Mouse (Mus musculus) CD4-positive, CD25-positive, alpha-beta regulatory T cell, adult 4 months (primary cell): ENCODE data around the gene Arhgap32. TPM values are rescaled to one million over a fixed set of nuclear protein-coding genes. Genes with fewer than 3 reads are reported as not detected.

ENCODE experiments used
- ATAC-seq: one replicate; pipeline ENCODE4 v1.8.0; 2017
- polyA plus RNA-seq, 2 experiments: library from polyadenylated mRNA; unstranded; fragments of 100-300 nt; shearing (Covaris generic); gene quantifications; one replicate each; pipeline ENCODE4 v1.2.1; 2017

Arhgap32 gene
- polyA plus RNA-seq, 2 experiments from 2014 or later = not detected

GRCm38 (mm10) chr9:32208071-32208470 is 92.1 kb downstream of the Arhgap32 start:
- no peak for ATAC-seq

- ATAC-seq = no peak
Measured at GRCm38 (mm10) chr9:32216820-32217567, 101.1 kb downstream of the Arhgap32 start.

- ATAC-seq = no peak
Measured at GRCm38 (mm10) chr9:32219400-32219799, 103.5 kb downstream of the Arhgap32 start.

DNA sequence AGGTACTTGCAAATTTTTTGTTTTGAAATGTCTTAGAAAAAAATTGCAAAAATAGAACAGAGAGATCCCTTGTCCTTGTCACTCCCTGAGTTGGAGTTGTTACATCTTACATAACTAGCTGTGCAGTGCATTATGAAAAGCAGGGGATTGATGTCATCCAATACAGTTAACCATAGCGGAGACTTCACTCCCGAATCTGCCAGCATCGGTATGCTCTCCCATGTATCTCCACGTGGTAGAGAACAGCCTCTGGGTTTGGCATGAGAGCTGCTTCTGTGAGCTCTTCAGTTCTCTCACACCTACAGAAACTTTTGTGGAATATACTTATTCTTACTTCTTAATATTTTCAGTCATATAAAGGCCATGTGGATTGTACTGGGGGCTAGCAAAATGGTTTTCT is 106.2 kb downstream of the Arhgap32 start:
- ATAC-seq = no peak

GRCm38 (mm10) chr9:32223739-32224529 is 108.0 kb downstream of the Arhgap32 start:
- no peak for ATAC-seq

GRCm38 (mm10) chr9:32224937-32225336 is 109.0 kb downstream of the Arhgap32 start:
- no peak for ATAC-seq

DNA sequence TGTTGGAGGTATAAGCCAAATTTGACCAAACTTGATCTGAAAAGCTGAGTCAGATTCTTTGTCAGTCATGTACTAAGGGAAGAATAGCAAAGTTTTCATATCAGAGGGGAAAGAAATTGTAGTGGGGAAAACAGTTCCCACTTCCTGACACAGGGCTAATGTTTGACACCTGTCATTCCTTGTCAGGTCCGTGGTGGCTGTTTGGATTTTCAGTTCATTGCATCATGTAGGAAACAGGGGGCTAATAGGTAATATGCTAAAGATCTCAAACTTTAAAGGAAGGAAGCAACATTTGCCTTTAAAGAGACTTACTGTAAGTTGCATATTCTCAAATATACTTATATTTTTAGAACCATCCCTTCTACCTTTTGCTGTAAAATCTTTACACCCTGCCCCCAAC is 109.6 kb downstream of the Arhgap32 start:
- ATAC-seq = no peak

- no peak for ATAC-seq
Measured at GRCm38 (mm10) chr9:32227034-32227433, 111.1 kb downstream of the Arhgap32 start.

GRCm38 (mm10) chr9:32233593-32233992 is 117.7 kb downstream of the Arhgap32 start:
- ATAC-seq = no peak

DNA sequence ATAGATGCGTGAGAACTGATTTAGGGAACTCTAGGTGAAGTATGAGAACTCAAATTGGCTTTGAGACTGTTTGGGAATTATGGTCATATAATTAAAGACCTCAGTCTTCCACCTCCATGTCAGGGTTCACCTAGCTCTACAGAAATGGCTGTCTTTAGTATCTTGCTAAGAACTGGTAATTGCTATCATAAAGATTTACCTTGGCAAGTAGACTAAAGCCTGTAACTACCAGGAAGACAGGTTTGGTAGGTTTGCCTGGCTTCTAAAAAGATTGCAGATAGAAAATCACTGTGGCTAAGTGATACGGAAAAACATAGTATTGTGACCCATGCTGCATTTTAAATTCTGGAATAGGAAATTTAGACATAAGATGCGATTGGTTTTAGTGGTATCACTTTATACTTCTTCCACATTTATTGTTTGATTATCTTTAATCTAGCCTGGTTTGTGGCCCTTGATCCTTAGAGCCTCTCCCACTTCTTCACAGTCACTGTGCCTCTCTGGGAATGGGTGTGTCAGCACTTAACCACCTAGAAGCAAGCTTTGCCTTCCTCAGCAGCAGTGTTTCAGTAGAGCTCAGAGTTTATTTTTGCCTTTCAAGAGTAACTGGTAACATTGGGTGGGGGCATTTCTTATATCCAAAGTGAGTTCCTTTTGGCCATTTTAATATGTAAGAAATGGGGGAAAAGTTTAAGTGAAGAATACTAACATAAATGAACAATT is 119.0 kb downstream of the Arhgap32 start:
- no peak for ATAC-seq

- ATAC-seq = no peak
Measured at GRCm38 (mm10) chr9:32238899-32239298, 123.0 kb downstream of the Arhgap32 start.

DNA sequence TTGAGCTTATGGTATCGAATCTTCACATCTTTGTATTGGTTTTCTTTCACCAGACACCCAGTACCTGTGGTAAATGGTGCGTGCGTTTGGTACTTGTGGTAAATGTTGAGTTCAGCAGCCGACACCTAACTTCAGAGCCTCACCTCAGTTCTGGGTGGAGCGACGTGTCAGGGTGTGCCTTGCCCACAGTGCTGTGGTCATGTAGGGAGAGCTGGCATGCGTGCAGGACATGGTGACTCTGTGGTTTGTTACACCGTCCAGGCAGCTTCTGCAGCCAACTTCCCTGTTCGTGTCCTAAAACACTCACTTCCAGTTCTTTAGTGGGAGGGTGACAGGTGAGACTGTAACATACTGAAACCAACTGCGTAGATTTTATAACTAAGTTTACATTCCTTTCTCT is 123.5 kb downstream of the Arhgap32 start:
- ATAC-seq = no peak

GRCm38 (mm10) chr9:32240449-32240848 is 124.5 kb downstream of the Arhgap32 start:
- ATAC-seq = no peak

GRCm38 (mm10) chr9:32241637-32242199 is 125.8 kb downstream of the Arhgap32 start:
- ATAC-seq = no peak

- ATAC-seq = no peak
Measured at GRCm38 (mm10) chr9:32242921-32243617, 127.1 kb downstream of the Arhgap32 start.

DNA sequence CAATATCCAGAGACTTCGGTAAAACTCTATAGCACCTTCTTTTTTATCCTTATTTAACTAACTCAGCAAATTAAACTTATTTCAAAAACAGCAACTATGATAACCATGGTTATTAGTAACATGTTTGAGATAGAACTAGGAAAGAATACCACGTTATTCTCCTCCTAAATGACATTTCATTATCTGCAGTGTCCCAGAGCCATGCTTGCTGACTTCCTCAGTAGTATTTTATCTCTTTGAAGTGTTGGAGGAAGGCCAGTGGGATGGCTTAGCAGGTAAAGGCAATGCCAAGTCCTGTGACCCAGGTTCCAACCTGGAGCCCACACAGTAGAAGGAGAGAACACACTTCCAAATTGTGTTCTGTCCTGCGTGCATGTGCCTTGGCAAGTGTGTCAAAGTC is 129.3 kb downstream of the Arhgap32 start:
- no peak for ATAC-seq

DNA sequence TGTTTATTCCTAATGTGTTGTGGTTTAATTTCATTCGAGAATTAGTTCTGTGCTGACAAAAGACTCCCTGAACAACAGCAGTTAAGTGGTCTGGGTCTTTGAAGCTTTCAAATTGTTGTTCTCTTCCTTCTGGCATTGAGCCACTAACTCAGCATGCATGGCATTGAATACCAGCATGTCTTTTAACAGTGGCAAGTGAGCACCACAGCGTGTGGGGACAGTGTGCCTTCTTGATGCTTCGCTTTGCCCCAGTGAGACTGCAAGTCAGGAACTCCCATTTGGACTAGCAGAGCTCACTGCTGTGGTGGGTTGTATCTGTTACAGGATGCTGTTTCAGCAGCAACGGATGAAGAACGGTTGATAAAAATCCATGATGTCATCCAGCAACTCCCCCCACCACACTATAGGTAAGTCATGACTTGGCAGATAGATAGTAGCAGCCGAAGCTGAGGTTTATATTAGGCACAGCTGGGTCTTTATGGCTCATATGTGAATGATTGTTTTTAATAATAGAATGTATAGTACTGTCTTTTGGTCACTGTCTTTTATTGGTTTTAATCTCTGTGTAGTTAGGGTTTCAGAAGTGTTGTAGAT is 130.3 kb downstream of the Arhgap32 start:
- no peak for ATAC-seq

- ATAC-seq = no peak
Measured at GRCm38 (mm10) chr9:32250486-32250885, 134.6 kb downstream of the Arhgap32 start.

GRCm38 (mm10) chr9:32253721-32254120 is 137.8 kb downstream of the Arhgap32 start:
- ATAC-seq = no peak

DNA sequence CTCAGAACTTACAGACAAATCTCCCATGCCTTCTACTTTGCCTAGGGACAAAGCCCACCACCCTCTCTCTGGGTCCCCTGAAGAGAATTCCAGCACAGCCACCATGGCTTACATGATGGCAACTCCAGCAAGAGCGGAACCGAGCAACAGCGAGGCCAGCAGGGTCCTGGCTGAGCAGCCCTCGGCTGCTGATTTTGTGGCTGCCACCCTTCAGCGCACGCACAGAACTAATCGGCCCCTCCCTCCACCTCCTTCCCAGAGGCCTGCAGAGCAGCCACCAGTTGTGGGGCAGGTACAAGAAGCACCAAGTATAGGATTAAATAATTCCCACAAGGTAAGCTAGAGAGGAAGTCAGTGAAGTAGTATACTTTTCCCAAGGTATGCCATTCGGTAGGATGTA is 141.4 kb downstream of the Arhgap32 start:
- no peak for ATAC-seq

- no peak for ATAC-seq
Measured at GRCm38 (mm10) chr9:32257882-32258281, 141.9 kb downstream of the Arhgap32 start.

- no peak for ATAC-seq
Measured at GRCm38 (mm10) chr9:32271896-32272444, 156.0 kb downstream of the Arhgap32 start.
